Mouse (Mus musculus) liver, embryonic 11.5 days (tissue): ENCODE data around the gene Greb1. TPM values are rescaled to one million over a fixed set of nuclear protein-coding genes. Genes with fewer than 3 reads are reported as not detected.

ENCODE experiments used
- ATAC-seq: fragments of 200-750 bp; cut with Nextera tagmentation; replicated peaks from 2 replicates; pipeline ENCODE4 v1.8.0; 2017; ENCODE audit warnings: moderate number of reproducible peaks, mild to moderate bottlenecking, moderate TSS enrichment, moderate library complexity; ENCODE audit not compliant: low FRiP score
- DNase-seq: peaks from one replicate; pipeline ENCODE4 v3.0.0-alpha.2; 2017; ENCODE audit warnings: low spot score
- H3K27ac ChIP-seq: fragments of 300-500 bp; sonication (generic); 2 replicates; pipeline ENCODE4 v1.5.1; 2014; ENCODE audit warnings: mild to moderate bottlenecking, low read depth, low read length, control low read depth
- H3K27me3 ChIP-seq: fragments of 300-500 bp; sonication (generic); replicated peaks from 2 replicates; pipeline ENCODE4 v1.6.1; 2014; ENCODE audit warnings: low read length, mixed read lengths; ENCODE audit not compliant: control insufficient read depth, insufficient read depth
- H3K36me3 ChIP-seq: fragments of 300-500 bp; sonication (generic); 2 replicates; pipeline ENCODE4 v1.6.1; 2014; ENCODE audit warnings: mild to moderate bottlenecking, low read length, moderate library complexity, mixed read lengths; ENCODE audit not compliant: control insufficient read depth, insufficient read depth
- H3K4me1 ChIP-seq: fragments of 300-500 bp; sonication (generic); replicated peaks from 2 replicates; pipeline ENCODE4 v1.6.1; 2014; ENCODE audit warnings: low read length, mixed read lengths; ENCODE audit not compliant: control insufficient read depth, insufficient read depth
- H3K4me2 ChIP-seq: fragments of 300-500 bp; sonication (generic); 2 replicates; pipeline ENCODE4 v1.6.1; 2014; ENCODE audit warnings: mild to moderate bottlenecking, control low read depth, moderate library complexity
- H3K4me3 ChIP-seq: fragments of 300-500 bp; sonication (generic); 2 replicates; pipeline ENCODE4 v1.5.1; 2014; ENCODE audit warnings: low read depth, low read length, control low read depth
- H3K9ac ChIP-seq: fragments of 300-500 bp; sonication (generic); 2 replicates; pipeline ENCODE4 v1.6.1; 2014; ENCODE audit warnings: low read depth, low read length, control low read depth
- H3K9me3 ChIP-seq: fragments of 300-500 bp; sonication (generic); 2 replicates; pipeline ENCODE4 v1.6.1; 2016; ENCODE audit warnings: low read length, inconsistent platforms, mixed read lengths; ENCODE audit not compliant: control insufficient read depth
- WGBS: fragments of 180-500 bp; shearing (Covaris S2); extraction: QIAGEN DNeasy Blood & Tissue Kit; methylation state at CpG from one replicate; pipeline ENCODE4 v1.1.7; 2014; 5-methylcytosine and 5-hydroxymethylcytosine counted together
- polyA plus RNA-seq: library from polyadenylated mRNA; unstranded; fragments of >200 nt; fragmentation: Nextera tagmentation; extraction: Ambion mirVana; gene quantifications from 2 replicates; pipeline ENCODE4 v1.2.1, GENCODE M21; 2014

Gene Greb1
- polyA plus RNA-seq, 1 experiment from 2014 or later: 5.5 TPM

DNA sequence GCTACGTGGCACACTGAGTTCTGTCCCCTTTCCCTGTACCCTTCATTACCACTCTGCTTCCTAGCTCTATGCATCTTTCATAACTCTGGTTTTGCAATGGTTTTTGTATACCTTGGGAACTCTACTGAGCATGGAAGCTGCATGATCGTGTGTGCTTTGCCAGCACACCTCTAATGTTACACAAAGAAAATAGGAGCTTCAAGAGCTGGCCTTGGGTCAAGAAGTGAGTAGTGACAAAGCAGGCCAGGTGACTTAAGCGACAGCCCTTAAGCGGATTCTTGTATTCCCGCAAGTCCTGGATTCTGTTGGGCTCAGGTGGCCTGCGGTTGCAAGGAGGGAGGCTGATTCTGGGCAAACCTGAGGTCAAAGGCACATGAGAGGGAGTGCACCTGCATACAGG lies 152.4 kb downstream of the Greb1 start:
- no peak for ATAC-seq
- 85% methylated on average over 6 of the region's 6 CpGs for WGBS
- DNase-seq: no peak
- H3K27me3 ChIP-seq: peaks cover 8% of the 10 kb centered on the region
- H3K36me3 ChIP-seq: no peaks in the 10 kb centered on the region
- H3K4me3 ChIP-seq: no peak overlapping the region
- no peaks in the 10 kb centered on the region for H3K9me3 ChIP-seq
- H3K27ac ChIP-seq: no peak overlapping the region
- no peak overlapping the region for H3K4me2 ChIP-seq
- H3K9ac ChIP-seq: no peak overlapping the region
- no peaks in the 10 kb centered on the region for H3K4me1 ChIP-seq

DNA sequence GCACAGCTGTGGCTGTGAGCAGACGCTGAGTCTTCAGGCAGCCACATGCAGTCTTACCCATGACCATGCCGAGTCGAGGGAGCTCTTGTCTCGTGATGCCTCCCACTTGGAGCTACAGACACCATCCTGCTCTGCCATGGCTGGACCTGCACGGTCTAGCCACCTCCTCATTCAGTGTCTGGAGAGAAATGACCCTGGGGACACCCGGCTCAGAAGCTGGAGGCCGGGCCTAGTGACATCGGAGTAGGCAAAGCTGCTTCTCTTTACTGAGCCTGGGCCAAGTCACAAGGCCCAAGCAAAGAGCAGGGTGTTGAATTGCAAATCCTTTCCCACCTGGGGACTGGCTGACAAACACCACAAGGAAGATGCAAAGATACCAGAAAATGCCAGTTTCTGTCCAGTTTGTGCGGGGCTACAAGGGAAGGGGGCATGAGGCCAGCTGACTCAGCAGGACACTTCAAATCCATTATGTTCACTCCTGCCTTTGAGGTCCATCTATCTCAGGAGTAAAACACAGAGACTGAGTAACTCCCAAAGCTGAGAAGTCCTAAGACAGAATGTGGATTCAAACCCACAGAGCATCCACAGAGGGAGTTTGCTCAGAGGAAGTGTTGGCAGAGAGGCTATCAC lies 153.8 kb downstream of the Greb1 start:
- no peak overlapping the region for H3K9ac ChIP-seq
- no peak overlapping the region for H3K27ac ChIP-seq
- no peak for ATAC-seq
- 46% methylated on average over 9 of the region's 9 CpGs for WGBS
- H3K4me2 ChIP-seq: no peak overlapping the region
- H3K4me1 ChIP-seq: no peaks in the 10 kb centered on the region
- no peaks in the 10 kb centered on the region for H3K36me3 ChIP-seq
- no peak for DNase-seq
- H3K4me3 ChIP-seq: no peak overlapping the region
- 0 out of 2 replicates have a peak, but pooled peaks cover 2% of the 10 kb centered on the region for H3K27me3 ChIP-seq
- H3K9me3 ChIP-seq: no peaks in the 10 kb centered on the region

DNA sequence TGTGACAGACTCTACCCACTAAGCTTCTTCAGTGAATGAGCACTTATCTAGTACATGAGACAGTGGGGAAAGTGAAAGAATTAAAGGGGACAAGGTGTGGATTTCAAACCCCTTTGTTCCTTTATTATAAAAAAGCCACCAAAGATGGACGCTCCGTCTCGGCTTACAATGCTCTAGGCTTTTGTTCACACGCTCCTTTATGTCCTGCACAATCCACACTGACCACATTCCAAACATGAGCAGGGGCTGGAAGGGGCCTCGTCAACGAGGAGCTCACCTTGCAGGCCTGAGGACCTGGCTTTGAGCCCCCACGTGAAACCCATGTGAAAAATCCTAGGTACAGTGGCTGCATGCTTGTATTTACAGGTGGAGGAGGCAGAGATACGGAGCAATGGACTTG lies 156.0 kb downstream of the Greb1 start:
- H3K9ac ChIP-seq: no peak overlapping the region
- H3K4me1 ChIP-seq: no peaks in the 10 kb centered on the region
- WGBS: 73% methylated on average over 8 of the region's 8 CpGs
- H3K4me2 ChIP-seq: no peak overlapping the region
- H3K27me3 ChIP-seq: no peaks in the 10 kb centered on the region
- H3K9me3 ChIP-seq: no peaks in the 10 kb centered on the region
- DNase-seq (no peak), ATAC-seq (no peak)
- no peak overlapping the region for H3K27ac ChIP-seq
- H3K4me3 ChIP-seq: no peak overlapping the region
- no peaks in the 10 kb centered on the region for H3K36me3 ChIP-seq

DNA sequence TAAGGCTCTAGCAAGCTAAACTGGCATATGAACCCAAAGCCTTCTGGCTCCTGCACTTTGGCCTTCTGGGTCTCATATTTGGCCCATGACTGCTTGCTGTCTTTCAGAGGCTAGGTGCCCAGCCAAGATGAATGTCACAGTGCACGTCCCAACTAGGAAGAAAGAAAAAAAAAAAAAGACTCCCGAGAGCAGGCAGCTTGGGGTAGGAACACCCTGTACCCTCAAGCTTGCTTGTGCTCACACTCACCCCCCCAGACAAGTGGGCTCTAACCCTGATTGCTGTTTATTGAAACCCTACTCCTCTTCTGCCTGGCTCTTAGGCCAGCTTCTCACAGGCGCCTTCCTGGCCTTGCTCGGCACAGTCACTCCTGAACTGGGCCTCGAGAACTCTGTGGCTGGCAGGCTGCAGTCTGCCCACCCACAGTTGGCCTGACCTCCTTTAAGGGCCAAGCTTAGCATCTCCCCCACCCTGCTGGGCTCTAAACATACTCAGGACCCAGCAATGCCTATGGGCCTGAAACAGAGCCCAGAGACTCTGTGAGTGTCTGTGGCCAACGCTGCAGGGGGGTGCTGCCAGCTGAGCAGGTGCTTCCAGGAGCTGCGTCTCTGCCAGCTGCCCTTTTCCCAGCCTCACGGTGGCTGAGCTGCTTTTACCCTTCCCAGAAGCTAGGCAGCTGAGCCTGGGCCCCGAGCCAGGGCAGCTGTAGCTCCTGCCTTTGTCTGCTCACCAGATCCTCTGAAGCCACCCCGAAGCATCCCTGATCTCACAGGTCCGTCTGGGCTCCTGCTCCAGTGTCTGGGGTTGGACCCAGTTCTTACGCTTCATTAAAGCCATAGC lies 157.0 kb downstream of the Greb1 start:
- no peaks in the 10 kb centered on the region for H3K4me1 ChIP-seq
- 64% methylated on average over 12 of the region's 12 CpGs for WGBS
- H3K27me3 ChIP-seq: no peaks in the 10 kb centered on the region
- no peaks in the 10 kb centered on the region for H3K9me3 ChIP-seq
- H3K4me2 ChIP-seq: no peak overlapping the region
- no peak for DNase-seq
- H3K27ac ChIP-seq: no peak overlapping the region
- ATAC-seq: no peak
- H3K9ac ChIP-seq: no peak overlapping the region
- no peaks in the 10 kb centered on the region for H3K36me3 ChIP-seq
- H3K4me3 ChIP-seq: no peak overlapping the region

DNA sequence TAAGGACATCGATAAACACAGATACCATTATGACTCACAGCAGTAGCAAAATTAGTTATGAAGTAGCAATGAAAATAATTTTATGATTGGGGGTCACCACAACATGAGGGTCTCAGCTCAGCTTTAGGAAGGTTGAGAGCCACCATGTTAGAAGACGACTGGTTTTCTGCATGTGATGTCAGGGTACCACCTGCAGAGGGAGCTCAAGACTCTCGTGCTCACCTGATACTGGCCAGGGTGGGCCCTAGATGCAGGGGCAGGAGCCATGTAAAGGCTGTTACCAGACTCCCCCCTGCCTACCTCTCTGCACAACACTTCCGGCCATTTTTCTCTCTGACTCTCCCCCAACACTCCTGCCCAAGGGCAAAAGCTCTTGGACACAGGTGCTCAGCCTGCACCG lies 158.7 kb downstream of the Greb1 start:
- Histone ChIP-seq H3K27me3 (no peaks in the 10 kb centered on the region), H3K36me3 (no peaks in the 10 kb centered on the region), H3K9me3 (no peaks in the 10 kb centered on the region), H3K4me3 (no peak overlapping the region), H3K9ac (no peak overlapping the region), H3K4me2 (no peak overlapping the region), H3K27ac (no peak overlapping the region), H3K4me1 (no peaks in the 10 kb centered on the region)
- no peak for DNase-seq
- no peak for ATAC-seq
- WGBS: 56% methylated on average over 5 of the region's 5 CpGs

DNA sequence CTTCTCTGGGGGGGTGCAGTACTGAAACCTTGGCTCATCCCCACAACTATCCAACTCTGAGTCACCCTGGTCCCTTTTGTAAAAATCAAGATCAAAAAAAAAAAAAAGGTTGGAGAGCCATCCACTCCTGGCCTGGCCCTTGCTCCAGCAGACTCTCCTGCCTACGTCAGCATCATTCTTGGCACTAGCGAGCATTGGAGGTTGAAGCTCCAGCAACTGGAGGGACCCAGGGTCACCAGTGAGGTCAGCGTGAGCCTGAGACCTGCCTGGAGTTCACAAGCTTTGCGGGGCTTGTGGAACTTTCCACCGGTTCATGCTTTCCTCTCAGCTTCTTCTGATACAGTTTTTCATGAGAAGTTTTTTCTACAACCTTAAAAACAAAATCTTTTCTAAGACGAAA lies 160.6 kb downstream of the Greb1 start:
- WGBS: 76% methylated on average over 6 of the region's 6 CpGs
- no peak for DNase-seq

DNA sequence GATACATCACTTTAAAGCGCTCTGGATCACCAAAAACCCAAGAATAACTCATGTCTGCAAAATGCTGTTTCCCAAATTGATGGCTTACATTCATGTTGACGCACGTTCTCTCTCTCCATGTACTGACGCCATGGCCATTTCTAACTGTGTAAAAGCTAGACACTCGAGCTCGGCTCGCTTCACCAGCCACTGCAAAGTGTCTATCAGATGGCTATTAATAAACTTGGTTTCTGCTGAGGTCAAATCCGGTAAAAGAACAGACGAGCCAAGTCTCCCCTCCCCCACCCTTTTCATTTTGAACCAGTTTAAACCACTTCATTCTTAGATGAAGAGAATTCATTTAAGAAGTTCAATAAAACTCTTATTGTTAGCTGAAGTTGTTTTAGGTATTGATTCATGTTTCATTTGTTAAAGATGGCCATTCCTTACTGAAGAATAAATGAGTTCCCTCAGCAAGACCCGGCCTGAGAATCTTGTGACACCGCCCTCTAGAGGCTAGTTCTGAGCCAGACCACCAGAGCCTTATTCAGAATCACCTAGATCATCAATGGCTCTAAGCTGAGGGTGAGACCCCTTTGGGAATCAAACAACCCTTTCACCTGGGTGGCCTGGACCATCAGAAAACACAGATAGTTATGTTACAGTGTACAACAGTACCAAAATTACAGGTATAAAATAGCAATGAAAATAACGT lies 161.5 kb downstream of the Greb1 start:
- no peak for DNase-seq
- Histone ChIP-seq H3K4me2 (no peak overlapping the region), H3K4me3 (no peak overlapping the region), H3K9ac (no peak overlapping the region), H3K9me3 (no peaks in the 10 kb centered on the region), H3K36me3 (no peaks in the 10 kb centered on the region), H3K4me1 (no peaks in the 10 kb centered on the region), H3K27ac (no peak overlapping the region), H3K27me3 (no peaks in the 10 kb centered on the region)
- no peak for ATAC-seq
- WGBS: 66% methylated on average over 12 of the region's 12 CpGs

More for the DNA sequence above, 160.6 kb downstream of the Greb1 start:
- Histone ChIP-seq H3K27ac (no peak overlapping the region), H3K9ac (no peak overlapping the region), H3K9me3 (no peaks in the 10 kb centered on the region), H3K4me2 (no peak overlapping the region), H3K4me3 (no peak overlapping the region), H3K27me3 (no peaks in the 10 kb centered on the region), H3K4me1 (no peaks in the 10 kb centered on the region), H3K36me3 (no peaks in the 10 kb centered on the region)
- ATAC-seq: no peak

DNA sequence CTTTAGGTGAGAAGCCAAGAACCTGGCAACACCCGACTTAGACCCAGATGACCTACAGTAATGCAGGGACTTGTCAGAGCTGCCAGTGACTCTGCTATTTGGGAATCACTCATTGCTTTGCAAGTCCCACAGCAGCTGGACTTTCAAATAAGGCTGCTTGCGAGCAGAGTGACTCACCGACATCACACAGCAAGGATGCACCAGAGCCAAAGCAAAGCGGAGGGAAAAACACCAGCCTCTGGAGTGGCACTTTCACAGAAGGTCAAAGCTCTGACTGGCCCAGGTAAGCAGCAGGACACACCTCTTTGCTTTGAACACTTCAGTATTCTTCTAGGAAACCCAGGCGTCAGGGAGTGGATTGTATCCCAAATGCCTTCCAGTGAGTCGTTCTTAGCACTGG lies 164.9 kb downstream of the Greb1 start:
- no peak overlapping the region for H3K4me3 ChIP-seq
- DNase-seq: no peak
- H3K4me2 ChIP-seq: no peak overlapping the region
- 69% methylated on average over 6 of the region's 6 CpGs for WGBS
- no peaks in the 10 kb centered on the region for H3K4me1 ChIP-seq
- no peak overlapping the region for H3K27ac ChIP-seq
- no peaks in the 10 kb centered on the region for H3K27me3 ChIP-seq
- no peaks in the 10 kb centered on the region for H3K36me3 ChIP-seq
- ATAC-seq: no peak
- H3K9ac ChIP-seq: no peak overlapping the region
- H3K9me3 ChIP-seq: no peaks in the 10 kb centered on the region
